In genomic region chr11:19761694-19761976, GRCm38 (mm10) we compare ENCODE assay signal across 8 mouse cellular contexts.
DNase-seq lines count a peak whose midpoint lies in the region; ATAC-seq and TF ChIP-seq lines count a peak whose summit lies in the region.
"Had no signal": no experiment of that assay in that cellular context is flagged by ENCODE, and none has a peak within 500 bp of the region (broad histone marks: within the 10 kb centered on the region; RNA-seq: fewer than 3 reads in every experiment).

No protein-coding gene starts in this region.

- TF ChIP-seq CTCF in E14TG2a.4 (conservative IDR thresholded peaks at IDR 0.05; ENCODE audit: low read length): no peak

- intact Hi-C loops in left cerebral cortex, postnatal 25 days (cut with DNase I): loop anchor here (2.0 to 5.0 kb wide), 2 partner anchors 734 to 885 kb away; no protein-coding TSS in a partner anchor

- no peaks in the 10 kb centered on the region for H3K36me3 ChIP-seq in kidney, embryonic 16.5 days (ENCODE audit: insufficient read depth, low read length)
- H3K36me3 ChIP-seq in E14TG2a.4 (ENCODE audit: insufficient read depth, low read length): no peaks in the 10 kb centered on the region
- no peaks in the 10 kb centered on the region for H3K36me3 ChIP-seq in midbrain, embryonic 11.5 days (ENCODE audit: control insufficient read depth, insufficient read depth, low read length)

- no peak overlapping the region for H3K27ac ChIP-seq in kidney, embryonic 16.5 days (ENCODE audit: low read length)
- no peak overlapping the region for H3K27ac ChIP-seq in midbrain, embryonic 11.5 days (ENCODE audit: low read depth, low read length)

- no peak for ATAC-seq in kidney, embryonic 16.5 days (ENCODE audit: low FRiP score, low TSS enrichment)
- ATAC-seq in midbrain, embryonic 11.5 days (ENCODE audit: low FRiP score): peak; percentile 41; the same call in 1 of the 2 replicates

- 49% methylated on average over 4 of the region's 4 CpGs for WGBS in kidney, embryonic 16.5 days
- WGBS in midbrain, embryonic 11.5 days: 41% methylated on average over 4 of the region's 4 CpGs

- no peaks in the 10 kb centered on the region; the same call in 1 of the 2 replicates for H3K27me3 ChIP-seq in kidney, embryonic 16.5 days (ENCODE audit: insufficient read depth, low read length)
- H3K27me3 ChIP-seq in E14TG2a.4 (ENCODE audit: insufficient read depth, low read length): peaks cover 22% of the 10 kb centered on the region
- no peaks in the 10 kb centered on the region; the same call in 1 of the 2 replicates for H3K27me3 ChIP-seq in midbrain, embryonic 11.5 days (ENCODE audit: control insufficient read depth, insufficient read depth, low read length)

- no peaks in the 10 kb centered on the region for H3K9me3 ChIP-seq in kidney, embryonic 16.5 days (ENCODE audit: low read length)
- H3K9me3 ChIP-seq in E14TG2a.4 (ENCODE audit: low read length): no peaks in the 10 kb centered on the region
- no peaks in the 10 kb centered on the region for H3K9me3 ChIP-seq in midbrain, embryonic 11.5 days (ENCODE audit: control insufficient read depth, low read length)
- H3K9me3 ChIP-seq: megakaryocyte, embryonic 14.5 days had no signal

- no peak overlapping the region for H3K4me3 ChIP-seq in kidney, embryonic 16.5 days (ENCODE audit: low read length)
- H3K4me3 ChIP-seq in E14TG2a.4 (replicated peaks; ENCODE audit: low read length): 0 out of 2 replicates have a peak overlapping the region, but pooled peaks have one; percentile 17
- no peak overlapping the region for H3K4me3 ChIP-seq in midbrain, embryonic 11.5 days (ENCODE audit: low read depth, low read length)
- H3K4me3 ChIP-seq: megakaryocyte, embryonic 14.5 days had no signal

- no peak overlapping the region for H3K4me2 ChIP-seq in kidney, embryonic 16.5 days (replicated peaks; ENCODE audit: low read depth, low read length)
- no peak overlapping the region for H3K4me2 ChIP-seq in midbrain, embryonic 11.5 days

- peaks cover 8% of the 10 kb centered on the region; the same call in 1 of the 2 replicates for H3K4me1 ChIP-seq in kidney, embryonic 16.5 days (ENCODE audit: insufficient read depth, low read length)
- peaks cover 15% of the 10 kb centered on the region for H3K4me1 ChIP-seq in E14TG2a.4 (replicated peaks; ENCODE audit: low read depth, low read length)
- no peaks in the 10 kb centered on the region; the same call in 1 of the 2 replicates for H3K4me1 ChIP-seq in midbrain, embryonic 11.5 days (ENCODE audit: control insufficient read depth, insufficient read depth, low read length)

- DNase-seq in kidney, postnatal 14 days: peak; percentile 26
- peak; percentile 45 for DNase-seq in NIH3T3 (ENCODE audit: low read depth)
- DNase-seq in midbrain, embryonic 11.5 days (ENCODE audit: low spot score, missing footprints): no peak
- DNase-seq in left cerebral cortex, postnatal 25 days (ENCODE audit: low spot score in 2 of 2): no peak
- no peak for DNase-seq in thymus, postnatal 36 days

- no peak overlapping the region for H3K9ac ChIP-seq in kidney, embryonic 16.5 days (replicated peaks; ENCODE audit: low read length)
- H3K9ac ChIP-seq in midbrain, embryonic 11.5 days (ENCODE audit: low read length): no peak overlapping the region

Comparison
In these comparisons a context has a peak if more than half of its experiments do, and no peak if none do; other contexts are left out.
1. DNase-seq: peak in kidney, postnatal 14 days (single experiment) and NIH3T3 (single experiment); none in midbrain, embryonic 11.5 days (single experiment), left cerebral cortex, postnatal 25 days (0 of 2) and thymus, postnatal 36 days (0 of 2).